Mouse (Mus musculus) adrenal gland, postnatal 25 days (tissue): ENCODE measurements around the gene Olfr1293-ps. TPM values are rescaled to one million over a fixed set of nuclear protein-coding genes. Genes with fewer than 3 reads are reported as not detected.

ENCODE experiments used
- DNase-seq: peaks from one replicate; pipeline ENCODE4 v3.0.0; 2021; ENCODE audit warnings: mixed read lengths
- long read RNA-seq: library from polyadenylated mRNA; stranded (forward); transcript quantifications from one replicate; pipeline ENCODE4 v2.0.0, GENCODE M21; 2021
- total RNA-seq: library from RNA; stranded (reverse); gene quantifications from 2 replicates; pipeline ENCODE4 v1.2.3, GENCODE M21; 2021

Olfr1293-ps gene
- total RNA-seq: not detected in 2 replicates
- long read RNA-seq: 0 reads

DNA sequence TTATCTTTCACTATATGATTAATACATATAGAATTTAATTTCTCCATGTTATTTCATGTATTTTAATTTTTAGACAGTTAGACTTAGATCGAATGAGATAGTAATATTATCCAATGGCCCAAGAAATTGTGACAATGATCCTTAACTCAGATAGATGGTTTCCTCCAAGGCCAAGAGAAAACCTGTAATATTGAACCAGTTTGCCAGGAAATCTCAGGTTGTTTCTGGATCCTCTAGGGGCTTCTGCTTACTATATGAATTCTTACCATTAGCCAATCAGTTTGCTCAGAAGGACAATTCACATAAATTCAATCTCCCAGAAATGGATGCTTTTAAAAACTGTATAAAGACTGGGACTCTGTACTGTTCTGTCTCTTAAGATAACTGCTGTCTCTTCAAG, at the start of gene Olfr1293-ps:
Gene Olfr1293-ps, plus strand, starts transcription at position 301 of the 400 bp plus-strand sequence.
- no peak for DNase-seq

DNA sequence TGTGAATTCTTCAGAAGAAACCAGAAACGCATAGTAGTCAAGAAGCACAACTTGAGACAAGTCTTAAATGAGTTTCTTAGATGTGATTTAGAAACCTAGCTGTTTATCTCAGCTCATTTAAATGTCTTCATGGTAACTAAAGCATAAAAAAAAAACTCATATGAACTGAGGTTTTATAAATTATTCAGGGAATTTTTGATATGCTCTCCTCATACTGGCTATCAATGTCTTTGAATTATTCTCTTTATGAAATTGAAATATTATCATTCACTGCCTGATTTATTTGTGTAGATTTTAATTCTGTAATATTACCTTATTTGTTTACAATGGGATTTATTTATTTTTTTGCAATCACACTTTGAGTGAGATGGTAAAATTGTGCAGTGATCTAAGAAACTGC, 44.5 kb upstream of the Olfr1293-ps start, which contains the start of gene Olfr1289:
Gene Olfr1289, plus strand, starts transcription at position 301 of the 400 bp plus-strand sequence.
- no peak for DNase-seq

DNA sequence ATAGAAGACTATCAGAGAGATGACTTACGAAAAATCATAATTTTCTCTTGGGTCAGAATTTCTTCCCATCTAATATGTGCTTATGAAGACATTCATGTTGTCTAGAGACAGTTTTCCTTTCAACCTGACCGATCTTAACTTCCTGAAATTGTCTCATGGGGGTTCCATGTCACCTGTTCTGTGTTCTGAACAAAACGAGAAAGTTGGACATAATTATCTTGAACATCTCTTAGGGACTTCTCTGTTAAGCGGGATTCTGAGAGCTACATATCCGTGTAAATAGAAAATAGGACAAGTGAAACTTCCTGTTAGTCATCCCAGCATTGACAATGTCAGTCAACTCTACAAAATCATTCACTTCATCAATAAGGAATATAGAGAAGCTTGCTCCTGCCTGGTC, 31.3 kb upstream of the Olfr1293-ps start, which contains the start of gene Olfr1290:
Gene Olfr1290, minus strand, starts transcription at position 101 of the 400 bp plus-strand sequence.
- DNase-seq: no peak

DNA sequence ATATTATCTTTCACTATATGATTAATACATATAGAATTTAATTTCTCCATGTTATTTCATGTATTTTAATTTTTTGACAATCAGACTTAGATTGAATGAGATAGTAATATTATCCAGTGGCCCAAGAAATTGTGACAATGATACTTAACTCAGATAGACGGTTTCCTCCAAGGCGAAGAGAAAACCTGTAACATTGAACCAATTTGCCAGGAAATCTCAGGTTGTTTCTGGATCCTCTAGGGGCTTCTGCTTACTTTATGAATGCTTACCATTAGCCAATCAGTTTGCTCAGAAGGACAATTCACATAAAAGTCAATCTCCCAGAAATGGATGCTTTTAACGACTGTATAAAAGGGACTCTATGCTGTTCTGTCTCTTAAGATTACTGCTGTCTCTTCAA, 28.1 kb upstream of the Olfr1293-ps start, which contains the start of gene Olfr1291-ps1:
Gene Olfr1291-ps1, plus strand, starts transcription at position 301 of the 400 bp plus-strand sequence.
- no peak for DNase-seq

DNA sequence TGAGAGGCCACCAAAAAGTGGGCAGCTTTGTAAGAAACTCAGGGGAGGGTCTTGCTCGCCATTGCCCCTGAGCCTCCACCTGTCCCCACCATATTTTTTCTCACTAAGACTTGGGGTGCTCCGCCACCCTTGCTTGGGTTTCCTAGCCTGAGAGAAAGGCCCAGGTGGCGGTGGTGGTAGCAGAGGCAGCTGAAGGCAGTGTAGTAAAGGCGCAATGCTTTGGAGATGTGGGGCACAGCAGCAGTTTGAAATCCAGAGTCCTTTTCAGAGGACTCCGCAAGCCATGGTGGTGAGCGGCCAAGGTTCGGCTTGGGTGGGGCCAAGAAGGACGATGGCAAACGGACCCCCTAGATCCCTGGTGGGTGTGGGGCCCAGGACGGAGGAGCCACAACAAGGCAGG, 7.6 kb upstream of the Olfr1293-ps start:
- DNase-seq: no peak

DNA sequence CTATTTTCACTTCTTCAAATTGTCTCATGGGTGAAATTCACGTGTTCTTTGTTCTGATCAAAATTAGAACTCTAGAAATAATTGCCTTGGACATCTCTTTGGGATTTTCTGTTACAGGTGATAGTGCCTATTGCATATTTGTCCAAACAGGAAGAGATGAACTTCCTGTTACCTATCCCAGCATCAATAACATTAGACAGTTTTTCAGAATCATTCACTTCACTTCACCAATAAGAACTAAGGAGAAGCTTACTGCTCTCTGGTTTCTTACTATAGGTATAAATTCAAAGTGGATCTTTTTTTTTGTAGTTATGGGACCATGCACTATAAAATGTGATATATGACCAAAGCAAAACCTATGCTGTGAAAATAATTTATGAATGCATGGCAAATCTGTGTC, 15.2 kb downstream of the Olfr1293-ps start, which contains the start of gene Olfr1294:
Gene Olfr1294, minus strand, starts transcription at position 101 of the 400 bp plus-strand sequence.
- DNase-seq: no peak

DNA sequence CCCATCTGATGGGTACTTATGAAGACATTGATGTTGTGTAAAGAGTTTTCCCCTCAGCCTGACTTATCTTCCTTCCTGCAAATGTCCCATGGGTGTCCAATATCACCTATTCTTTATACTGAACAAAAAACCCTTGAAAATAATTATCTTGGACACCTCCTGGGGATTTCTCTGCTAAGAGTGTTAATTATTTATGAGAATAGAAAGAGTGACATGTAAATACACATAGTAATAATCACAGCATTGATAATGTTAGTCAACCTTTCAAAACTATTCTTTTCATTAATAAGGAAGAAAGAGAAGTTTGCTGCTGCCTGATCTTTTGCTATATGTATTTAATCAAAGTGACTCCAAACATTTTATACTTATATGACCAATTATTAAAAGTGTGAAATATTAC, 44.6 kb downstream of the Olfr1293-ps start, which contains the start of gene Olfr1295:
Gene Olfr1295, minus strand, starts transcription at position 101 of the 400 bp plus-strand sequence.
- no peak for DNase-seq

Other genes with a start within 250 kb of the Olfr1293-ps start
- not detected in 2 replicates for gene Olfr1278, start 235.1 kb upstream of the Olfr1293-ps start, total RNA-seq
- gene Olfr1279, start 224.6 kb upstream of the Olfr1293-ps start, total RNA-seq: not detected in 2 replicates
- not detected in 2 replicates for gene Olfr1280, start 211.2 kb upstream of the Olfr1293-ps start, total RNA-seq
- not detected in 2 replicates for gene Olfr1281, start 198.7 kb upstream of the Olfr1293-ps start, total RNA-seq
- gene Olfr1282, start 189.1 kb upstream of the Olfr1293-ps start, total RNA-seq: not detected in 2 replicates
- not detected in 2 replicates for gene Olfr1283, start 158.4 kb upstream of the Olfr1293-ps start, total RNA-seq
- not detected in 2 replicates for gene Olfr1284, start 149.7 kb upstream of the Olfr1293-ps start, total RNA-seq
- not detected in 2 replicates for gene Olfr1286, start 102.1 kb upstream of the Olfr1293-ps start, total RNA-seq
- gene Olfr1287, start 76.1 kb upstream of the Olfr1293-ps start, total RNA-seq: not detected in 2 replicates
- not detected in 2 replicates for gene Olfr1288, start 51.1 kb upstream of the Olfr1293-ps start, total RNA-seq
- gene Olfr1289, start 44.4 kb upstream of the Olfr1293-ps start, total RNA-seq: not detected in 2 replicates
- gene Olfr1290, start 31.4 kb upstream of the Olfr1293-ps start, total RNA-seq: not detected in 2 replicates
- gene Olfr1291-ps1, start 28.0 kb upstream of the Olfr1293-ps start, total RNA-seq: not detected in 2 replicates
- gene Olfr1294, start 15.1 kb downstream of the Olfr1293-ps start, total RNA-seq: not detected in 2 replicates
- not detected in 2 replicates for gene Olfr1295, start 44.5 kb downstream of the Olfr1293-ps start, total RNA-seq
- gene Olfr1297, start 101.3 kb downstream of the Olfr1293-ps start, total RNA-seq: not detected in 2 replicates
- not detected in 2 replicates for gene Olfr1298, start 124.0 kb downstream of the Olfr1293-ps start, total RNA-seq
- gene Olfr1299, start 136.2 kb downstream of the Olfr1293-ps start, total RNA-seq: not detected in 2 replicates
- not detected in 2 replicates for gene Olfr1301, start 225.8 kb downstream of the Olfr1293-ps start, total RNA-seq